Mouse (Mus musculus): ENCODE measurements at regions not wholly inside any gene's neighbourhood (a gene's known extent, or its start where the extent isn't known, plus 50 kb on each side); places are given as distances from the start of the nearest gene placed in this dataset.
A peak's percentile ranks its signal among the peaks of the same experiment; 100 is the strongest.

DNA sequence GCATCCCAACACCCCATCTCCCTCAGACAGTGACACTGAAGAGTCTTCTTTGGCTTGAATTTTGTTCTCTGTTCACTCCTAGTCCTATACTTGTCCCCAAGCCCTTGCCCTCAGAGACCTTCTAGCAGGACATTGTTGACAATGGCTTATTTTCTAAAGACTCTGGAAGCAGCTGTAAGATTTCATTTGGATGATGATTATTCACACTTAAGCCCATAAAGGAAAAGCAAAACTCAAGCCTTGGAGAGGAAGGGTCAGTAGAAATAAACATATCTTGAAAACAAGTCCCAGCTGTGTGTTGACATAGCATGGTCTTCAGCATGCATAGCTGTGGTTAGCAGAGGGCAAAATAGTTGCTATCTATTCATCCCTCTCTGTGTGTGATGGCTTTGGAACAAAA is 59.9 kb upstream of the Cdh11 start:
- DNase-seq: no peak

DNA sequence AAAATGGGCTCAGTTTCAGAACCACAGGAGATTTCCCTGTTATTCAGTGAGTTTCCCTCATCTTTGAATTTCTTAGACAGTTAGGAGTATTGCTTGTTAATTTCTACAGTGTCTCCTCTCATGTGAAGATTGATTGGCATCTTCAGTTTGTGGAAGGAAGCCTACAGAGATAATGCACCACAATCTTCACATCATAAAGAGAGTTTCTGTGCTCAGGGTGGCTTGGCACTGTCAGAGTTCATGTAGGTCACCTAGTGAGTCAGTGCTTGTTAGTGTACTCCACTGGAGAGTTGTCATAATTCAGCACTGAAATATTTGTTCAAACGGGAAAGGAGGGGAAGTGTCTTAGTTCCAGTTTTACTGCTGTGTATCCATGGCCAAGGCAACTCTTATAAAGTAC is 74.6 kb upstream of the Cdh11 start:
- no peak for DNase-seq

DNA sequence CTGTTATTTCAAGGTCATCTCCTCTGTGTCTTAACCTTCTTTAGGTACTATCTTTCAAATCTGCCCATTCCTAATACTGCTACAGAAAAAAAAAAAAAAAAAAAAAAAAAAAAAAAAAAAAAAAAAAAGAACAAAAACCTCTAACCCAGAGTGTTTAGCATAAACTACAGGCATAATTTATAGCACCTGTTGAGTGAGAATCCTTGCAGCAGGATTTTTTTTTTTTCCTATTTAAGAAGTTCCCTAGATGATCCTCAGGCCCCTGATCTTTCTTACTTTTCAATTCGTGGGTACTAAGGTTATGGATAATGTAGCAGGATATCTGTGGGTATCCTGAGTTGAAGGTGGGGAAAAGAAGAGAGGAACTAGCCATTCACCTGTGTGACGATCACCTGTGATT is 114.1 kb upstream of the Cdh11 start:
- DNase-seq: no peak

- no peak for DNase-seq
Measured at GRCm38 (mm10) chr8:102900662-102901061, 115.2 kb upstream of the Cdh11 start.

GRCm38 (mm10) chr8:102907444-102907843 is 122.0 kb upstream of the Cdh11 start:
- no peak for DNase-seq

DNA sequence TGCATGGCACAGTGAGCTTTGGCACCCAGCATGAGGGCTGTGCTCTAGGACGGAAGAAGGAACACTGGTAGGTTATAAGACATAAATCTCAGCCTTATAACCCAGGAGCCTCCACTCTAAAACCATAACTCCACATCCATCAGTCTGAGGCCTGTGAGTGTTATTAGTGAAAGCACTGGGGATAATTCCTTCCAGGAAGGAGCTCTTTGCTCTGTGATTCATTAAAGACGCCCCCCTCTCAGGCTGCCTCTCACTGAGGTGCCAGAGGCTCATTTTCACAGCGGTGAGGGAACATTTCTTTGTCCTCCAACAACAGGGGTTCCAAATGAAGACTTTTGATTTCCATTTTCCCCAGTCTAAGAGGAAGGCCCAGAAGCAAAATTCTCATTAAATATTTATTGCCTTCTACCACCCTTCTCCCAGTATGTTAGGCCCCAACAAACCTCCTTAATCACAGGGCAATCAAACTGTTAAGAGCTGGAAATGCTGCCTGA is 145.9 kb upstream of the Cdh11 start:
- DNase-seq: no peak

GRCm38 (mm10) chr8:102938771-102939170 is 153.3 kb upstream of the Cdh11 start:
- no peak for DNase-seq

- no peak for DNase-seq
Measured at GRCm38 (mm10) chr8:102945546-102945945, 160.1 kb upstream of the Cdh11 start.

GRCm38 (mm10) chr8:102978161-102978581 is 192.7 kb upstream of the Cdh11 start:
- no peak for DNase-seq

DNA sequence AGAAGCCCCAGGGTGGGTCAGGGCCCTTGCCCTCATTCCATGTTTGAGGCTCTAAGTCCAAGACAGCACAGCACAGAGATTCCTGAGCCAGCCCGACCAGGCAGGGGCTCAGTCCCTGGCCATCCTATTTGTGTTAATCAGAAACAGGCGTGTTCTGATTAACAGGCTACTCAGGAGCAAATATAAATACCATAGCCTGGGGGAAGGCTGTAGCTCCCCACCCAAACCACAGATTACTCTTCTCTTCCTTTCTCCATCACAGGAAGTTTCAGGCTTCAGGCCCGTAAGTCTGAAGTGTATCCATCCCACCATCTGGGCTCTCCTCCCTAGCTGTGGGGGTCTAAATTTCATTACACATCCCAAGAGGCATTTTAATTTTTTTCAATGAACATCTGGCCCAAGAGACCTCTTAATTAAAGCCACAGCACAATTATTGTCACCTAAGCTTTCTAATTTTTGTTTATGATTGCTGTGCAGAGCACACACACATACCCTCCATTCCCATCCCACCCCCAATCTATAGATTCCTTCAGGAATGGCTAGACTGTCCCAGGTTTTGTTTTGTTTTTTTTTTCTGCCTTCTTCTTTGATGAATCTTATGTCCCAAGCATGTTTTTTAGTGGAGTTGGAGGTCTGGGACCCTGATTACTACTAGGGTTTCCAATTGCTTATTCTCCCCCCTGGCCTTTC is 197.9 kb upstream of the Cdh11 start:
- no peak for DNase-seq

DNA sequence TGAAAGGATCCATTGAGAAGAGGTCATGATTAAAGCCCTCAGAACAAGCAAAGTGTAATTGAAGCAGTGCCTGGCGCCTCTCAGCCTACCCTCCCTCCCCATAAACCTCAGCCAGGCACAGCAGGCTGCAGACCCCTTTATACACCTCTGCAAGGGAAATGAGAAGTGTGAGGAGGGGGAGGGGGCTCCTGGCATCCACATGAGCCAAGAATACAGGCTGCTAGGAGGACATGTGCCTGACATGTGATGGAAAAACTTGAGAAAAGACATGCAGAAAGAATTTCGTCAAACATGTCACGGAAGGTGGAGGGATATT is 198.4 kb upstream of the Cdh11 start:
- DNase-seq: no peak

DNA sequence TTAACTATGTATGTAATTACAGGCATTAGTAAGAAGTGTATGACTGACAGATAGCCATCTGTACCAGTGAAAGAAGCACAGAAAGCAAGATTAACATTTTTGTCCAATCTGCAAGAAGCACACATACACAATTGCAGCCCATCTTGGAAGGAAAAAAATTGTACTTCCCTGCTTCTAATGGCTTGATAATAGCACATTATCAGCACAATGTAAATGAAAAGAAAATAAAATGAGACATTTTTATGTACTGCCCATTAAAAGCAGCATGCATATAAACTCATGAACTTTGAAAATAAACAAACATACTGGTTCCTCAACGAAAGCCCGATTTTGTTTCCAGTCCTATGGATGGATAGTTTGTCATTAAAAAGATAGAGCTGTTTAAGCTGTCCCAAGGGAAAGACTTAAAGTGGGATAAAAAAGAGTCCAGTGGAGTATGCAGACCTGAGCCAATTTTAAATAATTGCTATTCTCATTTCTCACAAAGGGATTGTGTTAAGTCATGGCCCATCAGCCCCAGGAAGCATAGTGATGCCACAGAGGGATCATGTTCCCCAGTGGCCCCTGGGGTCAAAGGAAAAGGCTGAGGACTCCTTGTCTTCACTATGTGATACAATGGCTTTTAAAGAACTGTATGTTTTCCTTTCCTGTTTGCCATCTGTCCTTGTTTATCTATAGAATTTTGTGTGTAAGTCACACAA is 222.0 kb upstream of the Cdh11 start:
- no peak for DNase-seq

- peak; percentile 1 to 3 for DNase-seq
Measured at GRCm38 (mm10) chr8:103019121-103019520, 233.7 kb upstream of the Cdh11 start.

- DNase-seq: no peak
Measured at GRCm38 (mm10) chr8:103023237-103023636, 237.8 kb upstream of the Cdh11 start.

- no peak for DNase-seq
Measured at GRCm38 (mm10) chr8:103031708-103032107, 246.3 kb upstream of the Cdh11 start.

GRCm38 (mm10) chr8:103033956-103034355 is 248.5 kb upstream of the Cdh11 start:
- no peak for DNase-seq

DNA sequence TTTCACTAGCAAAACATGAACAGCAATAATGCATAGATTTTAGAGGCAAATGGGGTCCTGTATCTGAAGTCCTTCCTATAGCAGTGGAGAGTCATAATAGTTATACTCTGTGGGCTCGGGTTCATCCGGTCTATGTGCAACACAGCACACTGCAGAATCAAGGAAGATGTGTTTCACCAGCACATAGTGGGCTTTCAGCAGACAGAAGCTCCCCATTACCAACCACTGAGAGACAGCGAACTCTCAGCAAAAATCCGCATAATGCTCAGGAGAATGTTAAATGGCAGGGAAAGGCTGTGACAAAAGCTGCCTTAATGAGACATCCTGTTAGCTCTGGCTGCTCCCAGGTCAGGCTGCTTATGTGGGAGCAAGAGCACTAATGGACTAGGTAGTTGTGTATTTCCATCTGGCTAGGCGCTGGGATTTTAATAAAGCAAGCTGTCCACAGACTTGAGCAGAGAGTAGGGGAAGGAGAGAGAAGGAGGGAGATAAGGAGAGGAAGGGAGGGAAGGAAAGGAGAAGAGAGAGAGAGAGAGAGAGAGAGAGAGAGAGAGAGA is 286.7 kb upstream of the Cdh11 start:
- no peak for DNase-seq

GRCm38 (mm10) chr8:103072646-103073045 is 287.2 kb upstream of the Cdh11 start:
- DNase-seq: no peak

DNA sequence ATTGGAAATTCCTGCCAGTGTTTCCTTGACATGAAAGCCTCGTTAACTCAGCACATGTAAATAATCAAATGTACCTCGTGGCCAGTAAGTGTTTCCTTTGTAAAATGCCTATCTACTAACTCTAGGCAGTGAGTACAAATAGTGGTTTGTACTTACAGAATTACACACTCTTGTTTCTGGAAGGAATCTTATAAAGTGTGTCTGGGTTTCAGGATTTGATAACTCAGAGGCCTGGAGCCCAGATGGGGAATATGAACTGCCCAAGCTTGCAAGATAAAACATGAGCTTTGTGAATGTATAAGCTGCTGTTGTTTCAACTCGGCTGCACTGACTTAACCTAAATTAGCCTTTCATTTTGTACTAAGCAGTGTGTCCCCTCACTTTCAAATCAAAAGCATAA is 293.1 kb upstream of the Cdh11 start:
- DNase-seq: no peak

DNA sequence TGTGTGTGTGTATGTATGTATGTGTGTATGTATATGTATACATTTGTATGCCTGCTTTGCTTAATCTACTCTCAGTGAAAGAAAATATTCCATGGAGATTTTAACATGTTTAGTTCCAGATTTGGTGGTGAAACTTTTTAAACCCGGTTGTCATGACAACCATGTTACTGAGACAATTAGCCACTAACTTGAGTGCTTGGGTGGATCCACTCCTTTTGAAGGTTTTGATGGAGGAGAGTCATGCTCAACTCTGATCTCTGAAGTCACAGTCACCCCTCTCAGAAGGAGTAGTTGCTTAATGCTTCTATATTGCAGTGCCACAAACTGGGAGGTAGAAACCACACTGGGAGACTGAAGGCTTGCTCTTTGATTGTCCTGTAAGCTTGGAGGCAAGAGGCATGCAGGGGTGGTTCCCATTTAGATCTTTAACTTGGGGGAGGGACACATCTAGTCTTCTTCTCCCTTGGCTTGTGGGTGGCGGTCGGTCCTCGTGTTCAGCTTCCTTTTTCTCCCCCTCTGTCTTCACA is 301.6 kb upstream of the Cdh11 start:
- DNase-seq: no peak

DNA sequence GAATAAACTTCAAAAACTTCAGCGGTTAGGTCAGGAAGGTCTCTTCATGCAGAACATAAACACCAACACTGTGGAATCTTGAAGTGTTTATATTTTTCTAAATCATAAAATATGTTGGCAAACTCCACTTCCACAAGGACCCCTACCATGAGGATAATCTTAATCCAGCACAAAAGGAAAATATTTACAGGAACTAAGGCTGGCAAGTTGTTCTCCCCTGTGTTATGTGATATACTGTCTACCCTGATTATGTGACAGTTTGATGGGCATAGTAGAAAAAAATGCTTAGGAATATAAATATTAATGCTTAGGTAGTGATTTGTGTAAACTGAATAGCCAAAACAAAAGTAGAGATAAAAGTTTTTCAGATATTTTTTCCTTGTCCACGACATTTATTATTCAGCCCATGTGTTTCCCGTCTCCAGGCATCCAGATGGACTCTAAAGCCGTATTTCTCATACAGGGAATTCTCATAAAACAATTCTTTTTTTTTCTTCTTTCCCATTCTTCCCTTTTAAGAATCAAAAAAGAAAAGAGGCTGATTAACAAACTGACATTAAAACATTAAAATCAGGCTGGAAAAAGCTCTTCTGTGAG is 311.2 kb upstream of the Cdh11 start:
- DNase-seq: no peak

- no peak for DNase-seq
Measured at GRCm38 (mm10) chr8:103125581-103125980, 340.1 kb upstream of the Cdh11 start.

- no peak for DNase-seq
Measured at GRCm38 (mm10) chr8:103138136-103138535, 352.7 kb upstream of the Cdh11 start.

DNA sequence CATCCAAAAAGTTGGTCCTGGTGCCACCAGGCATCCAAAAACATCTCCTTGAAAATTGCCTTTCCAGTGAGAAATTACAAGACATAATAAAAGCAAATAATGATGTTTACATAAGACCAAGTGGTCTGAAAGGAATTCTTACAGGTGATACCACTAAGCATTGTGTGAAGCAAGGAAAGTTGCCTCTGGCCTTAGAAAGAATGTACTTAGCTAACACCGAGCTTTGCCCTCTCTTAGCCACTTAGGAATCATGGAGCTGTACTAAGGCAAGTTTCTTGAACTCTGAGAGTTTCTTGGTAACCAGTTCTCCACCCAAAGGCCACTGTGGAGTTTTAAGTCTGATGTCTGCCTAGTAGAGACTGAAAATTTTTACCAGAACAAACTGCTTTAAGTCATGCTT is 359.4 kb upstream of the Cdh11 start:
- no peak for DNase-seq

All from cerebellum, adult 18-20 months (tissue).